Mouse (Mus musculus): ENCODE results near the gene Sncg. TPM values are rescaled to one million over a fixed set of nuclear protein-coding genes. Genes with fewer than 3 reads are reported as not detected.

The Sncg gene
- polyA plus RNA-seq, 1 experiment from 2014 or later = 55.8 TPM

GRCm38 (mm10) chr14:34323576-34324085 lies 51.0 kb downstream of the Sncg start:
- H3K4me1 ChIP-seq (ENCODE audit: control insufficient read depth, insufficient read depth, low read length) = no peaks in the 10 kb centered on the region
- H3K9ac ChIP-seq (replicated peaks; ENCODE audit: low read length) = no peak overlapping the region
- H3K9me3 ChIP-seq (ENCODE audit: control insufficient read depth, low read length) = no peaks in the 10 kb centered on the region
- no peaks in the 10 kb centered on the region for H3K27me3 ChIP-seq (ENCODE audit: control insufficient read depth, insufficient read depth, low read length)
- no peak overlapping the region for H3K4me3 ChIP-seq (replicated peaks; ENCODE audit: low read depth, low read length)
- DNase-seq (no peak), ATAC-seq (ENCODE audit: low FRiP score, low TSS enrichment) (no peak)
- H3K4me2 ChIP-seq (ENCODE audit: low read length) = no peak overlapping the region
- 97% methylated on average over 5 of the region's 5 CpGs for WGBS
- H3K36me3 ChIP-seq (ENCODE audit: control insufficient read depth, insufficient read depth, low read length) = peaks cover 66% of the 10 kb centered on the region
- no peak overlapping the region for H3K27ac ChIP-seq (replicated peaks; ENCODE audit: low read depth, low read length)

Other genes with a start within 250 kb of the Sncg start
- gene Npy4r, start 222.3 kb downstream of the Sncg start, polyA plus RNA-seq (2014; fragmentation: Nextera tagmentation; extraction: Ambion mirVana) = 0.13 and 0.18 TPM in 2 replicates
- gene Gprin2, start 173.1 kb downstream of the Sncg start, polyA plus RNA-seq (2014; fragmentation: Nextera tagmentation; extraction: Ambion mirVana) = 5.7 and 6.8 TPM in 2 replicates
- gene Syt15, start 155.2 kb downstream of the Sncg start, polyA plus RNA-seq (2014; fragmentation: Nextera tagmentation; extraction: Ambion mirVana) = 0.28 and 0.42 TPM in 2 replicates
- 6.5 and 8.1 TPM in 2 replicates for gene Shld2, start 64.3 kb downstream of the Sncg start, polyA plus RNA-seq (2014; fragmentation: Nextera tagmentation; extraction: Ambion mirVana)
- gene Glud1, start 64.1 kb downstream of the Sncg start, polyA plus RNA-seq (2014; fragmentation: Nextera tagmentation; extraction: Ambion mirVana) = 95.7 and 109 TPM in 2 replicates
- gene Fam25c, start 19.4 kb downstream of the Sncg start, polyA plus RNA-seq (2014; fragmentation: Nextera tagmentation; extraction: Ambion mirVana) = not detected in 2 replicates
- gene Mmrn2, start 676 bp upstream of the Sncg start, polyA plus RNA-seq (2014; fragmentation: Nextera tagmentation; extraction: Ambion mirVana) = 1.8 and 4.2 TPM in 2 replicates
- gene Bmpr1a, start 128.6 kb upstream of the Sncg start, polyA plus RNA-seq (2014; fragmentation: Nextera tagmentation; extraction: Ambion mirVana) = 16.3 and 25.9 TPM in 2 replicates
- not detected in 2 replicates for gene 9230112D13Rik, start 148.0 kb upstream of the Sncg start, polyA plus RNA-seq (2014; fragmentation: Nextera tagmentation; extraction: Ambion mirVana)
- 0.50 and 0.76 TPM in 2 replicates for gene Ldb3, start 213.9 kb upstream of the Sncg start, polyA plus RNA-seq (2014; fragmentation: Nextera tagmentation; extraction: Ambion mirVana)
- not detected in 2 replicates for gene Opn4, start 225.4 kb upstream of the Sncg start, polyA plus RNA-seq (2014; fragmentation: Nextera tagmentation; extraction: Ambion mirVana)